Mouse (Mus musculus) Patski (cell line): ENCODE measurements around the gene Gm10638. TPM values are rescaled to one million over a fixed set of nuclear protein-coding genes. Genes with fewer than 3 reads are reported as not detected.

ENCODE experiments used
- ATAC-seq: fragments of 100-300 bp; one replicate; pipeline ENCODE4 v1.8.0; 2021
- CTCF ChIA-PET: fragments of 350-600 bp; sonication (Branson Sonifier 250); formaldehyde crosslinking; loops from one replicate; lab custom pipeline; 2022; ENCODE audit warnings: inconsistent platforms; lab: Charles Lee
- POLR2A ChIA-PET: fragments of 350-600 bp; sonication (Branson Sonifier 250); formaldehyde crosslinking; loops from one replicate; lab custom pipeline; 2022; ENCODE audit warnings: antibody characterized with exemption, inconsistent platforms; lab: Charles Lee
- DNase-seq: peaks from one replicate; pipeline ENCODE4 v3.0.0-alpha.2; 2011; ENCODE audit warnings: low read depth, low spot score
- H3K27me3 ChIP-seq: fragments of 371-371 bp; one replicate; pipeline ENCODE4 v1.5.1; 2021
- CTCF ChIP-seq: fragments of 100-300 bp; IDR thresholded peaks from one replicate; pipeline ENCODE4 v1.5.1; 2021
- in situ Hi-C: fragments of 300-500 bp; cut with MboI; formaldehyde crosslinking; loops from 3 replicates; pipeline ENCODE4 v1.11.1; 2018; ENCODE audit warnings: low pct_unique_long_range_greater_than_20kb, mixed read lengths
- polyA plus RNA-seq: library from polyadenylated mRNA; unstranded; gene quantifications from one replicate; pipeline ENCODE4 v1.2.3, GENCODE M21; 2021

Gm10638 gene
- polyA plus RNA-seq, 1 experiment from 2014 or later, result 2.4 TPM

GRCm38 (mm10) chr8:86718332-86718994 is 27.0 kb upstream of the Gm10638 start:
- in situ Hi-C loops, result no loop called here
- no peaks in the 10 kb centered on the region for H3K27me3 ChIP-seq
- ChIA-PET CTCF (interaction anchor here (0.9 to 2.4 kb wide), 4 partner anchors 10 to 25 kb away, joined by 3 to 6 read pairs (median 3); no protein-coding TSS in a partner anchor), POLR2A (no interaction called here)
- no peak for DNase-seq
- ATAC-seq, result no peak
- no peak for TF ChIP-seq CTCF

- in situ Hi-C loops, result no loop called here
- TF ChIP-seq CTCF, result no peak
- no peak for ATAC-seq
- CTCF ChIA-PET, result interaction anchor here (0.9 to 2.4 kb wide), 5 partner anchors 9 to 24 kb away, joined by 3 to 6 read pairs (median 3); no protein-coding TSS in a partner anchor
- POLR2A ChIA-PET, result no interaction called here
- H3K27me3 ChIP-seq, result no peaks in the 10 kb centered on the region
- DNase-seq, result no peak
Observed at GRCm38 (mm10) chr8:86719368-86719767, 26.1 kb upstream of the Gm10638 start.

GRCm38 (mm10) chr8:86720756-86721459 is 24.6 kb upstream of the Gm10638 start:
- POLR2A ChIA-PET, result interaction anchor here (1.0 kb wide), 1 partner anchor 10 kb away, joined by 3 read pairs; no protein-coding TSS in a partner anchor
- no peak for ATAC-seq
- in situ Hi-C loops, result loop anchor here (10.0 kb wide), 1 partner anchor 184 kb away; no protein-coding TSS in a partner anchor
- CTCF ChIA-PET, result interaction anchor here (0.9 to 2.0 kb wide), 6 partner anchors 10 to 182 kb away, joined by 3 to 6 read pairs (median 4); no protein-coding TSS in a partner anchor
- H3K27me3 ChIP-seq, result no peaks in the 10 kb centered on the region
- peak; percentile 46 for TF ChIP-seq CTCF
- DNase-seq, result no peak

- in situ Hi-C loops, result loop anchor here (10.0 kb wide), 1 partner anchor 183 kb away; no protein-coding TSS in a partner anchor
- no peak for TF ChIP-seq CTCF
- ChIA-PET POLR2A (no interaction called here), CTCF (interaction anchor here (1.0 to 2.0 kb wide), 6 partner anchors 9 to 182 kb away, joined by 3 to 7 read pairs (median 6); no protein-coding TSS in a partner anchor)
- DNase-seq (no peak), ATAC-seq (no peak)
- no peaks in the 10 kb centered on the region for H3K27me3 ChIP-seq
Observed at GRCm38 (mm10) chr8:86721490-86721889, 24.0 kb upstream of the Gm10638 start.

- CTCF ChIA-PET, result interaction anchor here (1.0 to 2.3 kb wide), 4 partner anchors 8 to 17 kb away, joined by 3 to 6 read pairs (median 4); no protein-coding TSS in a partner anchor
- H3K27me3 ChIP-seq, result no peaks in the 10 kb centered on the region
- TF ChIP-seq CTCF, result no peak
- ATAC-seq, result no peak
- in situ Hi-C loops, result loop anchor here (10.0 kb wide), 1 partner anchor 178 kb away; no protein-coding TSS in a partner anchor
- POLR2A ChIA-PET, result interaction anchor here (0.8 kb wide), 1 partner anchor 149 kb away, joined by 6 read pairs; no protein-coding TSS in a partner anchor
- no peak for DNase-seq
Observed at GRCm38 (mm10) chr8:86726959-86727358, 18.5 kb upstream of the Gm10638 start.

GRCm38 (mm10) chr8:86728224-86728950 is 17.1 kb upstream of the Gm10638 start:
- H3K27me3 ChIP-seq, result no peaks in the 10 kb centered on the region
- in situ Hi-C loops, result loop anchor here (10.0 kb wide), 1 partner anchor 176 kb away; no protein-coding TSS in a partner anchor
- DNase-seq (no peak), ATAC-seq (no peak)
- CTCF ChIA-PET, result interaction anchor here (2.3 kb wide), 1 partner anchor 9 kb away, joined by 6 read pairs; no protein-coding TSS in a partner anchor
- POLR2A ChIA-PET, result no interaction called here
- TF ChIP-seq CTCF, result no peak

- POLR2A ChIA-PET, result interaction anchor here (1.0 to 1.2 kb wide), 2 partner anchors 10 to 13 kb away, joined by 3 read pairs; no protein-coding TSS in a partner anchor
- CTCF ChIA-PET, result interaction anchor here (1.0 to 1.7 kb wide), 3 partner anchors 9 to 172 kb away, joined by 3 to 6 read pairs (median 3); no protein-coding TSS in a partner anchor
Observed at GRCm38 (mm10) chr8:86730303-86730702, 15.2 kb upstream of the Gm10638 start.

GRCm38 (mm10) chr8:86730860-86731259 is 14.6 kb upstream of the Gm10638 start:
- ATAC-seq (no peak), DNase-seq (no peak)
- in situ Hi-C loops, result no loop called here
- ChIA-PET CTCF (interaction anchor here (1.0 to 1.7 kb wide), 3 partner anchors 10 to 171 kb away, joined by 3 to 6 read pairs (median 3); no protein-coding TSS in a partner anchor), POLR2A (interaction anchor here (1.0 to 1.2 kb wide), 2 partner anchors 10 to 12 kb away, joined by 3 read pairs; no protein-coding TSS in a partner anchor)
- H3K27me3 ChIP-seq, result no peaks in the 10 kb centered on the region
- TF ChIP-seq CTCF, result no peak

More at GRCm38 (mm10) chr8:86730303-86730702, 15.2 kb upstream of the Gm10638 start:
- no peak for DNase-seq
- TF ChIP-seq CTCF, result no peak
- no peaks in the 10 kb centered on the region for H3K27me3 ChIP-seq
- in situ Hi-C loops, result no loop called here
- ATAC-seq, result no peak

GRCm38 (mm10) chr8:86734171-86734570 is 11.3 kb upstream of the Gm10638 start:
- TF ChIP-seq CTCF, result no peak
- in situ Hi-C loops, result no loop called here
- CTCF ChIA-PET, result interaction anchor here (0.9 to 1.4 kb wide), 3 partner anchors 18 to 127 kb away, joined by 3 read pairs; no protein-coding TSS in a partner anchor
- no peaks in the 10 kb centered on the region for H3K27me3 ChIP-seq
- DNase-seq, result no peak
- no peak for ATAC-seq
- POLR2A ChIA-PET, result no interaction called here
